9 mouse cellular contexts compared by ENCODE assay signal in genomic region chr5:64363859-64364406, GRCm38 (mm10).
DNase-seq lines count a peak whose midpoint lies in the region; ATAC-seq and TF ChIP-seq lines count a peak whose summit lies in the region.
"Had no signal": no experiment of that assay in that cellular context is flagged by ENCODE, and none has a peak within 500 bp of the region (broad histone marks: within the 10 kb centered on the region; RNA-seq: fewer than 3 reads in every experiment).

No protein-coding gene starts in this region.

- TF ChIP-seq POLR2A in MEL (IDR thresholded peaks at IDR 0.05; ENCODE audit: control insufficient read depth in 1 of 2, insufficient read depth in 1 of 2, low read depth in 1 of 2, low read length in 2 of 2, poor library complexity in 1 of 2) = no peak

- H3K36me3 ChIP-seq in heart, embryonic 13.5 days = no peaks in the 10 kb centered on the region
- H3K36me3 ChIP-seq in MEL (ENCODE audit: control insufficient read depth in 1 of 2, insufficient read depth in 2 of 2, low read length in 2 of 2) = peaks cover 0 to 38% of the 10 kb centered on the region in 2 experiments; a peak in 2 of 4 replicates
- H3K36me3 ChIP-seq in hindbrain, embryonic 11.5 days (ENCODE audit: control insufficient read depth, insufficient read depth, low read length) = no peaks in the 10 kb centered on the region
- H3K36me3 ChIP-seq in midbrain, embryonic 13.5 days = no peaks in the 10 kb centered on the region

- no peak for TF ChIP-seq RAD21 in MEL (IDR thresholded peaks at IDR 0.05; ENCODE audit: low read depth, low read length)

- peak overlapping the region; percentile 33; the same call in 1 of the 2 replicates for H3K4me2 ChIP-seq in heart, embryonic 13.5 days
- no peak overlapping the region for H3K4me2 ChIP-seq in hindbrain, embryonic 11.5 days (replicated peaks; ENCODE audit: low read depth, low read length)
- no peak overlapping the region for H3K4me2 ChIP-seq in midbrain, embryonic 13.5 days (replicated peaks)

- no peak for ATAC-seq in heart, embryonic 13.5 days (ENCODE audit: extremely low read depth, insufficient number of reproducible peaks, low FRiP score, low TSS enrichment)
- peak; percentile 68 for ATAC-seq in hindbrain, embryonic 11.5 days (ENCODE audit: low FRiP score)
- peak; percentile 49 for ATAC-seq in midbrain, embryonic 13.5 days
- no peak for ATAC-seq in megakaryocyte progenitor cell, adult 5-6 weeks (replicated peaks; ENCODE audit: poor library complexity)

- H3K79me2 ChIP-seq in MEL (ENCODE audit: control insufficient read depth, insufficient read depth, low read length, poor library complexity) = no peaks in the 10 kb centered on the region; the same call in 1 of the 2 replicates

- peaks cover 55% of the 10 kb centered on the region for H3K4me1 ChIP-seq in heart, embryonic 13.5 days
- H3K4me1 ChIP-seq in MEL (ENCODE audit: control insufficient read depth in 1 of 2, insufficient read depth in 2 of 2, low read length in 2 of 2) = peaks cover 17 to 55% of the 10 kb centered on the region in 2 experiments
- no peaks in the 10 kb centered on the region for H3K4me1 ChIP-seq in hindbrain, embryonic 11.5 days (replicated peaks; ENCODE audit: control insufficient read depth, insufficient read depth, low read length)
- H3K4me1 ChIP-seq in midbrain, embryonic 13.5 days (replicated peaks) = peaks cover 29% of the 10 kb centered on the region

- H3K27ac ChIP-seq in heart, embryonic 13.5 days (replicated peaks) = peak overlapping the region; percentile 24; the same call in 1 of the 2 replicates
- peak overlapping the region; percentile 71 for H3K27ac ChIP-seq in MEL (ENCODE audit: control insufficient read depth, low read depth, low read length)
- peak overlapping the region; percentile 72 for H3K27ac ChIP-seq in hindbrain, embryonic 11.5 days (ENCODE audit: low read depth, low read length)
- peak overlapping the region; percentile 69 for H3K27ac ChIP-seq in midbrain, embryonic 13.5 days

- no peaks in the 10 kb centered on the region for H3K27me3 ChIP-seq in heart, embryonic 13.5 days (replicated peaks)
- H3K27me3 ChIP-seq in MEL (ENCODE audit: control insufficient read depth in 1 of 2, insufficient read depth in 2 of 2, low read length in 2 of 2) = no peaks in the 10 kb centered on the region
- H3K27me3 ChIP-seq in hindbrain, embryonic 11.5 days (ENCODE audit: control insufficient read depth, insufficient read depth, low read length) = no peaks in the 10 kb centered on the region
- no peaks in the 10 kb centered on the region for H3K27me3 ChIP-seq in midbrain, embryonic 13.5 days

- TF ChIP-seq CTCF in MEL (IDR thresholded peaks at IDR 0.05 in 2 of 3, conservative IDR thresholded peaks at IDR 0.05 in 1 of 3; ENCODE audit: control insufficient read depth in 1 of 3, insufficient read depth in 1 of 3, low read depth in 2 of 3, low read length in 3 of 3, poor library complexity in 1 of 3, severe bottlenecking in 1 of 3) = no peak

- no peak for TF ChIP-seq EP300 in MEL (IDR thresholded peaks at IDR 0.05; ENCODE audit: low read depth in 1 of 2, low read length in 2 of 2)

- H3K9ac ChIP-seq in heart, embryonic 13.5 days = peak overlapping the region; percentile 29
- H3K9ac ChIP-seq in MEL (ENCODE audit: control insufficient read depth, low read depth, low read length, poor library complexity, severe bottlenecking) = peak overlapping the region; percentile 33; the same call in 1 of the 2 replicates
- no peak overlapping the region for H3K9ac ChIP-seq in hindbrain, embryonic 11.5 days (ENCODE audit: low read depth, low read length)
- no peak overlapping the region for H3K9ac ChIP-seq in midbrain, embryonic 13.5 days (replicated peaks)

- no peak for DNase-seq in heart, postnatal 4 days
- peak; percentile 40 for DNase-seq in MEL (ENCODE audit: low read depth, low spot score)
- DNase-seq in hindbrain, embryonic 11.5 days (ENCODE audit: low spot score) = no peak
- no peak for DNase-seq in cerebellum, adult 11-12 months
- DNase-seq in right cerebral cortex, postnatal 36 days (ENCODE audit: low spot score in 2 of 2) = no peak

- no peak overlapping the region for H3K4me3 ChIP-seq in heart, embryonic 13.5 days
- no peak overlapping the region for H3K4me3 ChIP-seq in MEL (ENCODE audit: control insufficient read depth in 1 of 2, insufficient read depth in 1 of 2, low read depth in 2 of 2, low read length in 2 of 2)
- H3K4me3 ChIP-seq in hindbrain, embryonic 11.5 days (ENCODE audit: low read depth, low read length) = no peak overlapping the region
- H3K4me3 ChIP-seq in midbrain, embryonic 13.5 days (replicated peaks) = no peak overlapping the region
- H3K4me3 ChIP-seq: megakaryocyte, embryonic 14.5 days had no signal

- no peaks in the 10 kb centered on the region for H3K9me3 ChIP-seq in heart, embryonic 13.5 days
- no peaks in the 10 kb centered on the region for H3K9me3 ChIP-seq in MEL (replicated peaks; ENCODE audit: insufficient read depth, low read length)
- no peaks in the 10 kb centered on the region for H3K9me3 ChIP-seq in hindbrain, embryonic 11.5 days (ENCODE audit: control insufficient read depth, low read length)
- no peaks in the 10 kb centered on the region for H3K9me3 ChIP-seq in midbrain, embryonic 13.5 days

- WGBS in heart, embryonic 13.5 days = 66% methylated on average over 5 of the region's 5 CpGs
- 72% methylated on average over 5 of the region's 5 CpGs for WGBS in hindbrain, embryonic 11.5 days
- 51% methylated on average over 5 of the region's 5 CpGs for WGBS in midbrain, embryonic 13.5 days

TF ChIP-seq in MEL, 35 proteins besides CTCF, POLR2A, EP300 and RAD21:
- TF ChIP-seq UBTF (IDR thresholded peaks at IDR 0.05; ENCODE audit: borderline replicate concordance, insufficient read depth, low read depth, low read length) (no peak), MYB (IDR thresholded peaks at IDR 0.05; ENCODE audit: low read depth, low read length) (no peak), ELF1 (IDR thresholded peaks at IDR 0.05; ENCODE audit: low read depth, low read length) (no peak), MYC (IDR thresholded peaks at IDR 0.05; ENCODE audit: low read depth, low read length) (no peak), ZKSCAN1 (IDR thresholded peaks at IDR 0.05; ENCODE audit: low read depth, low read length) (no peak), GABPA (IDR thresholded peaks at IDR 0.05; ENCODE audit: low read depth, low read length) (no peak)

Comparison
In these comparisons a context has a peak if more than half of its experiments do, and no peak if none do; other contexts are left out.
1. ATAC-seq: peak in hindbrain, embryonic 11.5 days (single experiment) and midbrain, embryonic 13.5 days (single experiment); none in heart, embryonic 13.5 days (single experiment) and megakaryocyte progenitor cell, adult 5-6 weeks (single experiment).
2. H3K9ac ChIP-seq: peak in heart, embryonic 13.5 days (single experiment) and MEL (single experiment); none in hindbrain, embryonic 11.5 days (single experiment) and midbrain, embryonic 13.5 days (single experiment).
3. Peak in every context shown above with its lines, with median percentiles within 50 percentile points of each other: H3K27ac ChIP-seq.